Mouse (Mus musculus): ENCODE data around the gene Sars2. TPM values are rescaled to one million over a fixed set of nuclear protein-coding genes. Genes with fewer than 3 reads are reported as not detected.
A peak's percentile ranks its signal among the peaks of the same experiment; 100 is the strongest.

Sars2 gene
- polyA plus RNA-seq, 1 experiment from 2014 or later, result 23.2 TPM

DNA sequence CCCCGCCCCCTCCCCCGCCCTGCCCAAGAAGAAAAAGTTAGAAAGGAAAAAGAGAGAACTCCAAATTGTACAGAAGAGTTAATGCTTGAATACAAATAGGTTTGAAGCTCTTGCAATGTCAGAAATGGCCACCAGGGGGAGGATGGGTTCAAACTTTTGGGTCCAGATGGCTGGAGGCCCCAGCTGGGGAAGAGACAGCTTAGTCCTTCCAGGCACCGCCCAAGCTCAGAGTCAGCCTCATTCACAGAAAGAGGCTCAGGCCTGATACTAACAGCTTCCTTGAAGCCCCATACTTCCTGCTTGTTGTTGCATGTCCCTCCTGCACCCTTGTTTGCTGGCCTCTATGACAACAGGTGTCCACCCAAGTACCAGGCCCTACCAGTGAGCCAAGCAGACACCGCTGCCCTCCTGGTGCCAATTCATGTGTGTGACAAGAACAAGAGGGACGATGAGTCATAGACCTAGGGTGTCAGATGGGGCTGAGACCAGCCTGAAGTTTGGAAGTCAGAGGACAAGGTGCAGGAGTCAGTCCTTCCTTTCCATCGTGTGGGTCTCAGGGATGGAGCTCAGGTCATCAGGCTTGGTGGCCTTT is 38.4 kb downstream of the Sars2 start:
- Histone ChIP-seq H3K27me3 (replicated peaks) (no peaks in the 10 kb centered on the region), H3K27ac (ENCODE audit: poor library complexity, severe bottlenecking) (no peak overlapping the region), H3K4me2 (no peak overlapping the region), H3K36me3 (peaks cover 30% of the 10 kb centered on the region), H3K9ac (no peak overlapping the region), H3K9me3 (replicated peaks) (no peaks in the 10 kb centered on the region), H3K4me3 (no peak overlapping the region), H3K4me1 (replicated peaks) (peaks cover 26% of the 10 kb centered on the region)
- ATAC-seq (ENCODE audit: insufficient number of reproducible peaks, low FRiP score), result 0 out of 2 replicates have a peak, but pooled peaks have one; percentile 42
- WGBS, result 47% methylated on average over 6 of the region's 6 CpGs

DNA sequence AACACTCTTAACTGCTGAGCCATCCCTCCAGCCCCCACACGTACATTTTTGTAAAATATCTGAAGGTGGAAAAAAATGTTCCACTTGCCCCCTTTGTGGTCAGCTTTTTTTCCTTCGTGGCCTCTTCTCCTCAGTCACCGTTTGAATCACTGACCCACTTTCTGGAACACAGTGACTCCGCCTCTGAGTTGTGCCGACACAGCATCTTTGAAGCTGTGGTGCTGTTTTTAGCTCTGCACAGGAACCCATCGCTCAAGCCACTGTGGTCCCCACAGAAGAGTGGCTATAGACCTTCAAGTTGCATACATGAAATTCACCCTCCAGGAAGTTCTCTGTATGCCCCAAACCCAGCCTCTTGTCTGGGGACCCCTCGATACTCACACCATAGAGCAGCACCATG is 39.1 kb downstream of the Sars2 start:
- Histone ChIP-seq H3K27me3 (replicated peaks) (no peaks in the 10 kb centered on the region), H3K27ac (ENCODE audit: poor library complexity, severe bottlenecking) (no peak overlapping the region), H3K9me3 (replicated peaks) (no peaks in the 10 kb centered on the region), H3K4me3 (no peak overlapping the region), H3K36me3 (peaks cover 35% of the 10 kb centered on the region), H3K4me2 (no peak overlapping the region), H3K9ac (no peak overlapping the region), H3K4me1 (replicated peaks) (peaks cover 26% of the 10 kb centered on the region)
- ATAC-seq (ENCODE audit: insufficient number of reproducible peaks, low FRiP score), result no peak
- 65% methylated on average over 7 of the region's 7 CpGs for WGBS

DNA sequence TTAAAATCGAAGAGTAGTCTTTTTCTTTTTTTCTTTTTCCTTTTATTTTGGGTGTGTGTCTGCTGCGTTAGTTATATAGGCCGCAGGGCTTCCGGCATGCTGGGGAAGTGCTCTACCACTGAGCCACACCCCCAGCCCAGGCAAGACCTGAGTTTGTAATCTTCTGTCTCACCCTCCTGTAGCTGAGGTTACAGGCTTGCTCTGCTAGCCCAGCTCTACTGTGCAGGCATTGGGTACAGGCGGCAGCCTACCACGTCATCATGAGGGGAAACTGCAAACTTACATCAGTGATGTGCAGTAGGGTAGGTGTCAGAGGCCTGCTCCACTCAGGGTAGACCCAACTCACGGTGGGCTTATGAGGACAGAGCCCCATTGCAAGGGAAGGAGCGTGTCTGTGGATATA is 39.5 kb downstream of the Sars2 start:
- H3K9ac ChIP-seq, result 0 out of 2 replicates have a peak overlapping the region, but pooled peaks have one; percentile 13
- no peak for ATAC-seq (ENCODE audit: insufficient number of reproducible peaks, low FRiP score)
- no peaks in the 10 kb centered on the region for H3K9me3 ChIP-seq (replicated peaks)
- no peak overlapping the region for H3K4me2 ChIP-seq
- peaks cover 26% of the 10 kb centered on the region for H3K4me1 ChIP-seq (replicated peaks)
- H3K4me3 ChIP-seq, result no peak overlapping the region
- WGBS, result 89% methylated on average over 8 of the region's 8 CpGs
- H3K27me3 ChIP-seq (replicated peaks), result no peaks in the 10 kb centered on the region
- H3K36me3 ChIP-seq, result peaks cover 36% of the 10 kb centered on the region
- no peak overlapping the region for H3K27ac ChIP-seq (ENCODE audit: poor library complexity, severe bottlenecking)

DNA sequence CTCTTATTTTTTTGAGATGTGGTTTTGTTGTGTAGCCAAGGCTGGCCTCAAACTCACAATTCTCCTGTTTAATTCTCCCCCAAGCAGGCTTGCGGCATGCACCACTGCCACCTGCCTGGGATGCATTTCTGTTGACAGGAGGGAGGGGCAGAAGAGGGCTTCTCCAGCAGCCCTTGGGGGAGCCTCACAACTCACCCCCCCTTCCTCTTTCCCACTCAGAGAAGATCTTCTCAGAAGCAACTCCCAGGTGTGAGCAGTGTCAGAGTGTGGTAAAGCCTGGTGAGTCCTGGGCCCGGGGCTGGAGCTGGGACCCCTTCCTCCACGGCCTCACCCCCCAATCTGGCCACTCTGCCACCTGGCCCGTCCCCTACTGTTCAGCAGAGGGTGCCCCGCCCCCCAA is 43.4 kb downstream of the Sars2 start:
- ATAC-seq (ENCODE audit: insufficient number of reproducible peaks, low FRiP score), result no peak
- no peak overlapping the region for H3K4me3 ChIP-seq
- H3K4me1 ChIP-seq (replicated peaks), result peaks cover 31% of the 10 kb centered on the region
- no peaks in the 10 kb centered on the region for H3K27me3 ChIP-seq (replicated peaks)
- no peak overlapping the region for H3K27ac ChIP-seq (ENCODE audit: poor library complexity, severe bottlenecking)
- no peak overlapping the region for H3K9ac ChIP-seq
- no peaks in the 10 kb centered on the region for H3K9me3 ChIP-seq (replicated peaks)
- WGBS, result 75% methylated on average over 5 of the region's 5 CpGs
- H3K36me3 ChIP-seq, result peaks cover 41% of the 10 kb centered on the region
- no peak overlapping the region for H3K4me2 ChIP-seq

DNA sequence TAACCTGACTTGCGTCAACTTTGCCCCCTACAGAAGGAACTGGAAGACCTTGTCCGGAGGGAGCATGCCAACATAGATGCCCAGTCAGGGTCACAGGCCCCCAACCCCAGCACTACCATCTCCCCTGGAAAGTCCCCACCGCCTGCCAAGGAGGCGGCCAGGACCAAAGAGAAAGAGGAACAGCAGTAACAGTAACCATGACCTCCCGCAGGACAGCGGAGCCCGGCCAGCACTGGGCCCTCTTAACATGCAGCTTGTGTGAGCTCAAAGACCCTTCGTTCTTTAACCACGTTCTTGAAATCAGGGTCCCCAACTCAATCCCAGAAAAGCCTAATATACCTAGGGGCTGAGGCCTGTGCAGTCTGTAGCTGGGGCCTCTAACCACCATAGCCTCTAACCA is 46.1 kb downstream of the Sars2 start:
- H3K27ac ChIP-seq (ENCODE audit: poor library complexity, severe bottlenecking), result no peak overlapping the region
- 92% methylated on average over 9 of the region's 9 CpGs for WGBS
- ATAC-seq (ENCODE audit: insufficient number of reproducible peaks, low FRiP score), result no peak

DNA sequence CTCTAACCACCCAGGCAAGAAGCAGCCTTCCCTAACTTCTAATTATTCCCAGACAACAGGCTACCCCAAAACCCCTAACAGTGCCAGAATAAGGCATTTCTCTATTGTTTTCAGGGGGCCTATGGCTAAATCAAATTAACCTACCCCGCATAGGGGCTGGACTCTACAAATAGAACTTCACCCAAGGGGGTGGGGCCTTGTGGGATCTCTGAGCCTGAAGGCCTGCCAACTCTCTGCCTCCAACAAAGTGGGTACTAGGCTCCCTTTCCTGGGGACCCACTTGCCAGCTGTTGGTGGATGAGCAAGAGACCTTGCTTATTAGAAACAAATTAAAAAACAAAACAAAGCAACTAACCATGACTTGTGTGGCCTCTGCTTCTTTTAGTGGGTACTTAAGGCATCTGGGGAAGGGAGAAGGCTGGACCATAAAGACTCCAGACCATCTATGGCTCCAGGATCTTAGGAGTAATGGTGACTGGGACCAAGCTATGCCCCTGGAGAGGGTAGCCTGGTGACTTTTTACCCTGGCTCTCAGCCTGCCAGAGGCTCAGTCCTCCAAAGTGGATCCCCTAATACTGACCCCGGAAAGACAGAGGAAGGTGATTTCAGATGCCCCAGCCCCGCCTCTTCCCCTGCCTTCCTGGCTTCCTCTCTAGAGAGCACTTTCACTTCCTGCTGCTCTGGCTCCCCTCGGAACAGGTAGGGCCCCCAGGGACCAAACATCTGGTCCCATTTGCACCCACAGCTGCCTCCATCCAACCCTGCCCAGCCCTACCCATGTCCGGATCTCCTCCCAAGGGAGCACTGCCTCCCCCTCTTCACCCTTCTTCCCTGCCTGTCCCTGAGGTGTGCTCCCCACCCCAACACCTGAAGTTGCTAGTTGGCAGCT is 46.8 kb downstream of the Sars2 start, which contains the start of gene Rinl:
Gene Rinl, plus strand, starts transcription at position 663 of the 889 bp plus-strand sequence.
- H3K27ac ChIP-seq (ENCODE audit: poor library complexity, severe bottlenecking), result no peak within 1 kb of the TSS
- no peak for ATAC-seq (ENCODE audit: insufficient number of reproducible peaks, low FRiP score)
- WGBS, result 40% methylated on average over 5 of the region's 5 CpGs

More for the DNA sequence above, 46.1 kb downstream of the Sars2 start:
- H3K27me3 ChIP-seq (replicated peaks), result no peaks in the 10 kb centered on the region
- H3K36me3 ChIP-seq, result peaks cover 39% of the 10 kb centered on the region
- H3K4me3 ChIP-seq, result no peak overlapping the region
- no peak overlapping the region for H3K4me2 ChIP-seq
- no peak overlapping the region for H3K9ac ChIP-seq
- no peaks in the 10 kb centered on the region for H3K9me3 ChIP-seq (replicated peaks)
- H3K4me1 ChIP-seq (replicated peaks), result peaks cover 8% of the 10 kb centered on the region

DNA sequence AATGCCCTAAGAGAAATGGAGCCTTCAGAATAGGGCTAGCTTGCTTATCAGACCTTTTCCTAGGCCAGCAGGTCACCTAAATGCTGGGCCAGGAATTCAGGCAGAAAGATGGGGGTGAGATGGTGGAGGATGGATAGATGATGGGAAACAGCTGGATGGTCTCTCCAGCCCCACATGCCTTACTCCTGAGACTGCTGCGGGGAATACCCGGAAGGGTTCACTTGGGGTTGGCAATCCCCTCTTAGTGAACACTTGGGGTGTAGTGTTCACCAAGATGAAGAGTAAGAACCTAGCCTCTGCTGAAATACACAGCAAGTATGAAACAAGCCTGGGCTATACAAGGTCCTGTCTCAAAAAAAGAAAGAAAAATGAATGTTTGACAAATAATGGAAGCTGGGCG is 47.4 kb downstream of the Sars2 start:
- Histone ChIP-seq H3K4me2 (no peak overlapping the region), H3K4me1 (replicated peaks) (0 out of 2 replicates have a peak, but pooled peaks cover 7% of the 10 kb centered on the region), H3K9me3 (replicated peaks) (no peaks in the 10 kb centered on the region), H3K4me3 (no peak overlapping the region), H3K27me3 (replicated peaks) (no peaks in the 10 kb centered on the region), H3K36me3 (peaks cover 27% of the 10 kb centered on the region), H3K27ac (ENCODE audit: poor library complexity, severe bottlenecking) (no peak overlapping the region), H3K9ac (no peak overlapping the region)
- 73% methylated on average over 3 of the region's 3 CpGs for WGBS
- ATAC-seq (ENCODE audit: insufficient number of reproducible peaks, low FRiP score), result no peak

More for the DNA sequence above, 46.8 kb downstream of the Sars2 start, which contains the start of gene Rinl:
- no peak within 1 kb of the TSS for H3K4me3 ChIP-seq
- no peak within 1 kb of the TSS for H3K9ac ChIP-seq
- peaks cover 34% of the 10 kb centered on the region for H3K36me3 ChIP-seq
- no peak within 1 kb of the TSS for H3K4me2 ChIP-seq
- H3K4me1 ChIP-seq (replicated peaks), result 0 out of 2 replicates have a peak, but pooled peaks cover 7% of the 10 kb centered on the region
- H3K27me3 ChIP-seq (replicated peaks), result no peaks in the 10 kb centered on the region
- no peaks in the 10 kb centered on the region for H3K9me3 ChIP-seq (replicated peaks)

DNA sequence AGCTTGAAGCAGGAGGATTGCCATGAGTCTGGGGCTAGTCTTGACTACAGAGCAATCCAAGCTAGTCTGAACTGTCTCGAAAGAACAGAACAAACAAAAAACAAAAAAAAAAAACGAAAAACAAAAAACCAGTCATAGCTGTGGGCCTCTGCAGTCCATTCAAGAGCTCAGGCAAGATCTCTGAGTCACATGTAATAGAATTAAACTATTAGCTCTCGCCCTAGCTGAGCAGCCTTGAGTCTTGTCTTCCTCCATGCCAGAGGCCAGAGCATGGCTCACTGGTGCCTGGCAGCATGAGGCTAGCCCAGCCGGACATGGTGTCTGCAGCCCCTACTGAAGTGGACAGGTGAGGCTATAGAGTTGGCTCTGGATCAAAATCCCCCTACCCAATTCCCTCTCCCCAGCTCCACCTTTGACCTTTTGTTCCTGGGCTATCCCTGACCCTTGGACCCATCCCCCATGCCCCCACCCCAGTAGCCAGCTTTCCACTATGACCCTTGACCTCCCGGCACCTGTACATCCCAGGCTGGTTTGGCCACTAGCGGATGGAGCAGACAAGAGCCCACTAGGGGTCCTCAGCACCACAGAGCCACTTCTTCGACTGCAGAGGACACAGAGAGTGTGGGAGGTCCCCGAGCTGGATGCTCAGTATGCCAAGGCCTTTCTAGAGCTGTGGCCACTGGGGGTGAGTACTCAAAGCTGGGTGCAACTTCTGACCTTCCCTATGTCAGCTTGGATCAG is 48.4 kb downstream of the Sars2 start:
- 0 out of 2 replicates have a peak, but pooled peaks have one; percentile 36 for ATAC-seq (ENCODE audit: insufficient number of reproducible peaks, low FRiP score)
- no peak overlapping the region for H3K4me2 ChIP-seq
- H3K9ac ChIP-seq, result no peak overlapping the region
- H3K4me1 ChIP-seq (replicated peaks), result 0 out of 2 replicates have a peak, but pooled peaks cover 7% of the 10 kb centered on the region
- no peaks in the 10 kb centered on the region for H3K9me3 ChIP-seq (replicated peaks)
- no peak overlapping the region for H3K27ac ChIP-seq (ENCODE audit: poor library complexity, severe bottlenecking)
- WGBS, result 52% methylated on average over 8 of the region's 8 CpGs
- H3K27me3 ChIP-seq (replicated peaks), result no peaks in the 10 kb centered on the region
- peaks cover 17% of the 10 kb centered on the region; the same call in 1 of the 2 replicates for H3K36me3 ChIP-seq
- H3K4me3 ChIP-seq, result no peak overlapping the region

DNA sequence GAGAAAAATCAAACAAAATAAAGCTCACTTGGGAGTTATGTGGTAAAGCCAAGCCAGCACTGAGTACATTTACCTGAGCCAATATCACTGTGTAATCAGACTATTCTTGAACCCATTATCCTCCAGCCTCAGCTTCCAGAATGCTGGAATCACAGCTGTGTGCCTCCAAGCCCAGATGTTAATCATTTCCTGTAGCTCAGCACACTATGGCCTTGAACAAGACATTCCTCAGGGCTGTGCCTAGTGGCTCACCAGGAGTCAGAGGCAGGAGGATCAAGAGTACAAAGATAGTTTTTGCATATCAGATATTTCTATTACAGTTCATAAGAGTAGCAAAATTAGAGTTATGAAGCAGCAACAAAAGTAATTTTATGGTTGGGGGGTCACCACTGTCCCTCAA is 49.9 kb downstream of the Sars2 start:
- H3K9me3 ChIP-seq (replicated peaks), result no peaks in the 10 kb centered on the region
- H3K4me2 ChIP-seq, result no peak overlapping the region
- H3K4me3 ChIP-seq, result no peak overlapping the region
- no peaks in the 10 kb centered on the region for H3K27me3 ChIP-seq (replicated peaks)
- peaks cover 11% of the 10 kb centered on the region; the same call in 1 of the 2 replicates for H3K4me1 ChIP-seq (replicated peaks)
- H3K27ac ChIP-seq (ENCODE audit: poor library complexity, severe bottlenecking), result no peak overlapping the region
- ATAC-seq (ENCODE audit: insufficient number of reproducible peaks, low FRiP score), result no peak
- H3K9ac ChIP-seq, result no peak overlapping the region
- H3K36me3 ChIP-seq, result peaks cover 9% of the 10 kb centered on the region; the same call in 1 of the 2 replicates

DNA sequence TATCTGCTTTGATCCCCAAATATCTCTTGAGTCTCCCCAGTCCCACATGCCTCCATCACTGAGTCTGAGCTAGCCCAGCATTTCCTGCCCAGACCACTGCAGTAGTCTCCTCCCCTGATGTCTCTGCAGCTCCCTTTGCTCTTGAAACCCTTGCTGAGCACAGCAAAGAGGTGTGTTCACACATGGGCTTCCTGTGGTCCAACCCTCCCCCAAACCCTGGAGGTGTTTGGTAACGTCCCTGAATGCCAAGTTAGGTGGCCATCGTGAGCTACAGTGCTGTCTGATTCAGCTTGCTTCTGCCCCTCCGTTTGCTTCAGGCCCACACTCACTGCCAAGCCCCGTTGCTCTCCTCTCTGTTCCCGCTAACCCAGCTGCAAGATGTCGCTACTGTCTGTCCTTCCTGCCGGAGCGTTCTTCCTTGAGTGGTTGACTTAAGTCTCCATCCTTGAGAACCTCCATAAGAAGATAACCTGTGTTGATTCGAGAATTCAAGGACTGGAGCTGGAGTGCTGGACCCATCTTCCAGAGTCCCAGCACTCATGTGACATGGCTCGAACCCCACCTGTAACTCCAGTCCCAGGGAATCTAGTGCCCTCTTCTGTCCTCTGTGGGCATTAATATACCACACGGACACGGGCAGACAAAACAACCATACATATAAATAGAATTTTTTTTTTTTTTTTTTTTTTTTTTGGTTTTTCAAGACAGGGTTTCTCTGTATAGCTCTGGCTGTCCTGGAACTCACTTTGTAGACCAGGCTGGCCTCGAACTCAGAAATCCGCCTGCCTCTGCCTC is 50.8 kb downstream of the Sars2 start:
- H3K4me1 ChIP-seq (replicated peaks), result peaks cover 15% of the 10 kb centered on the region; the same call in 1 of the 2 replicates
- H3K4me2 ChIP-seq, result no peak overlapping the region
- H3K4me3 ChIP-seq, result no peak overlapping the region
- H3K9ac ChIP-seq, result no peak overlapping the region
- H3K36me3 ChIP-seq, result peaks cover 6% of the 10 kb centered on the region; the same call in 1 of the 2 replicates
- no peaks in the 10 kb centered on the region for H3K9me3 ChIP-seq (replicated peaks)
- ATAC-seq (ENCODE audit: insufficient number of reproducible peaks, low FRiP score), result no peak
- 71% methylated on average over 14 of the region's 14 CpGs for WGBS
- no peak overlapping the region for H3K27ac ChIP-seq (ENCODE audit: poor library complexity, severe bottlenecking)
- H3K27me3 ChIP-seq (replicated peaks), result no peaks in the 10 kb centered on the region

Measured in heart, embryonic 12.5 days (tissue).